Mouse (Mus musculus): ENCODE results near the gene Map3k4. TPM values are rescaled to one million over a fixed set of nuclear protein-coding genes. Genes with fewer than 3 reads are reported as not detected.
"Not testable (repeated sequence)": the region's sequence is repeated elsewhere in the genome, so short reads cannot be mapped to it uniquely, and the experiment has no call there.

Gene Map3k4
- polyA plus RNA-seq, 1 experiment from 2014 or later, result 35.8 TPM

DNA sequence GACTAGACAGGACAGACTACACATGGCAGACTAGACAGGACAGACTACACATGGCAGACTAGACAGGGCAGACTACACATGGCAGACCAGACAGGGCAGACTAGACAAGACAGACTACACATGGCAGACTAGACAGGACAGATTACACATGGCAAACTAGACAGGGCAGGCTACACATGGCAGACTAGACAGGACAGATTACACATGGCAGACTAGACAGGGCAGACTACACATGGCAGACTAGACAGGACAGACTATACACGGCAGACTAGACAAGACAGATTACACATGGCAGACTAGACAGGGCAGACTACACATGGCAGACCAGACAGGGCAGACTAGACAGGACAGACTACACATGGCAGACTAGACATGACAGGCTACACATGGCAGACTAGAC, 28.8 kb downstream of the Map3k4 start:
- H3K27me3 ChIP-seq; H3K9me3 ChIP-seq; ATAC-seq (ENCODE audit: low read depth); H3K27ac ChIP-seq (replicated peaks); H3K36me3 ChIP-seq; H3K4me2 ChIP-seq; H3K9ac ChIP-seq; H3K4me3 ChIP-seq: not testable (repeated sequence)
- 84% methylated on average over 1 of the region's 1 CpGs for WGBS
- H3K4me1 ChIP-seq (replicated peaks), result peaks cover 41% of the 10 kb centered on the region

DNA sequence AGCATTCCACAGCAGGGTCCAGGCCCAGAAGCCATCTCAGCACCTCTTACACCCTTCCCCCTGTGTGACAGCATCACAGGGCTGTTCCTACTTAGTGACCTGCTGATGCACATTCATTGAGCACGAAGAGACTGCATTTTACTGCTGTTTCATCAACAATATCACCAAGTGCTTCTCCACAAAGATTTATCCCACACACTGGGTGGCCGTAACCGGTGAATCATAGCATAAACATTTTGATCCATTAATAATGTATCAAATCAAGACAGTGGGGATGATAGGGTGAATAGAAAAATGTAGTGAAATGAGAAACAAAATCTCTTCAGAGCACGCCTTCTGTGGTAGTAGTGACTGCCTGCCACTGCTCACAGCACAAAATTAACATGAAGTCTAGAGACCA, 29.7 kb downstream of the Map3k4 start:
- 86% methylated on average over 4 of the region's 4 CpGs for WGBS
- Histone ChIP-seq H3K27ac (replicated peaks) (no peak overlapping the region), H3K9ac (no peak overlapping the region), H3K4me2 (no peak overlapping the region), H3K4me3 (no peak overlapping the region), H3K9me3 (no peaks in the 10 kb centered on the region), H3K36me3 (0 out of 2 replicates have a peak, but pooled peaks cover 5% of the 10 kb centered on the region), H3K4me1 (replicated peaks) (peaks cover 34% of the 10 kb centered on the region), H3K27me3 (no peaks in the 10 kb centered on the region)
- no peak for ATAC-seq (ENCODE audit: low read depth)

DNA sequence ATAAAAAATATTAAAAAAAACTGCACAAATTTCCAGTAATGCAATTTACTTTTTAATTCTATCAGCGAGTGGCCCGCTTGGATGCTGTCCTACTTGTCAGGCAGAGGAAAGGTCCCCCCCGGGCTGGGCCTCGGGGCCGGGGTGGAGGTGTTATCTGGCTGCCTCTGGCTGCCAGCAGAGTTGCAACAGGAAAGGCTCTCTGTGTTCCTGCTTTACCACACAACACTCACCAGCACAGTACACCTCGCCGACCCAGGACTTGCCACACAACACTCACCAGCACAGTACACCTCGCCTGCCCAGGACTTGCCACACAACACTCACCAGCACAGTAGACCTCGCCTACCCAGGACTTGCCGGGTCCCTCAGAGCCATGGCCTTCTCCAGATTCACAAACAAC, 38.8 kb downstream of the Map3k4 start:
- Histone ChIP-seq H3K4me3 (no peak overlapping the region), H3K36me3 (peaks cover 26% of the 10 kb centered on the region), H3K9me3 (no peaks in the 10 kb centered on the region), H3K9ac (no peak overlapping the region), H3K4me1 (replicated peaks) (no peaks in the 10 kb centered on the region), H3K27me3 (no peaks in the 10 kb centered on the region), H3K4me2 (no peak overlapping the region), H3K27ac (replicated peaks) (no peak overlapping the region)
- WGBS, result 94% methylated on average over 10 of the region's 10 CpGs
- ATAC-seq (ENCODE audit: low read depth), result no peak

DNA sequence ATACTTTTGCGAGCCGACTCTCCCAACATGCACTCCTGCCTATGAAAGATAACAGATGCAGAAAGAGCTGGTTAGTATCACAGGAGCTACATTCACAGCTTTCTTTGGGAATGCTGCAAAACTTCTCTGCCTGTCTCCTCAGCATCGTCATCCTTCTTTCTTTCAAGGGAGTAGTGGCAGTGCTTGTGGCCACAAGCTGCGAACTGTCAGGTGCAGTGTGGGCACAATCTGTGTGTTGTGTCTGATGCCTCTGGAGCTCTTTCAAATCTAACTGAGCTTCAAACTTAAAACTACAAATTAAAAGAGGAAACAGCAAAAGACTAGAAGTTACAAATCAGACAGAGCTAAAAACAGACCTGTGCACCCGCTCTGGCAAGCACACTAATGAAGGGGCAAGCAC, 40.5 kb downstream of the Map3k4 start:
- Histone ChIP-seq H3K36me3 (peaks cover 26% of the 10 kb centered on the region), H3K27me3 (no peaks in the 10 kb centered on the region), H3K9me3 (no peaks in the 10 kb centered on the region), H3K4me2 (no peak overlapping the region), H3K9ac (no peak overlapping the region), H3K4me3 (no peak overlapping the region), H3K4me1 (replicated peaks) (no peaks in the 10 kb centered on the region), H3K27ac (replicated peaks) (no peak overlapping the region)
- ATAC-seq (ENCODE audit: low read depth), result no peak
- 95% methylated on average over 5 of the region's 5 CpGs for WGBS

DNA sequence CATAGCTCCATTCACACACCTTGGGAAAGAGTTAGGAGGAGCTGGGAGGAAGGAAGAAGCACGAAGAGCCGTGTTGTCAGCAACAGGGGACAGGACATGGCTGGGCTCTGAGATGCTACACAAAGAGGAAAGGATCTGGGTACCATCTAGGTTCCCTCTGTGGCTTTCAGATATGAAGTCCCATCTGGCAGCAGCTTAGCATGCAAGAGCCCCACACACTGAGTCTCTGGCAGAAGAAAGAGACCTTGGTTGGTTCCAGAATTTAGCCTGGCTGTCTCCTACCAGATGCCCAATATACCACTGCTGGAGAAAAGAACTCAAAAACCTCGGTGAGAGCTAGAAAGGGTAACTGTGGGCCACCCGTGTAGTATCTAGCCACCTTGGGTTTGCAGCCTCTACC, 41.3 kb downstream of the Map3k4 start:
- H3K4me1 ChIP-seq (replicated peaks), result no peaks in the 10 kb centered on the region
- H3K9me3 ChIP-seq, result no peaks in the 10 kb centered on the region
- peaks cover 26% of the 10 kb centered on the region for H3K36me3 ChIP-seq
- H3K9ac ChIP-seq, result no peak overlapping the region
- H3K27ac ChIP-seq (replicated peaks), result no peak overlapping the region
- H3K27me3 ChIP-seq, result no peaks in the 10 kb centered on the region
- H3K4me3 ChIP-seq, result no peak overlapping the region
- WGBS, result 83% methylated on average over 4 of the region's 4 CpGs
- ATAC-seq (ENCODE audit: low read depth), result no peak
- no peak overlapping the region for H3K4me2 ChIP-seq

DNA sequence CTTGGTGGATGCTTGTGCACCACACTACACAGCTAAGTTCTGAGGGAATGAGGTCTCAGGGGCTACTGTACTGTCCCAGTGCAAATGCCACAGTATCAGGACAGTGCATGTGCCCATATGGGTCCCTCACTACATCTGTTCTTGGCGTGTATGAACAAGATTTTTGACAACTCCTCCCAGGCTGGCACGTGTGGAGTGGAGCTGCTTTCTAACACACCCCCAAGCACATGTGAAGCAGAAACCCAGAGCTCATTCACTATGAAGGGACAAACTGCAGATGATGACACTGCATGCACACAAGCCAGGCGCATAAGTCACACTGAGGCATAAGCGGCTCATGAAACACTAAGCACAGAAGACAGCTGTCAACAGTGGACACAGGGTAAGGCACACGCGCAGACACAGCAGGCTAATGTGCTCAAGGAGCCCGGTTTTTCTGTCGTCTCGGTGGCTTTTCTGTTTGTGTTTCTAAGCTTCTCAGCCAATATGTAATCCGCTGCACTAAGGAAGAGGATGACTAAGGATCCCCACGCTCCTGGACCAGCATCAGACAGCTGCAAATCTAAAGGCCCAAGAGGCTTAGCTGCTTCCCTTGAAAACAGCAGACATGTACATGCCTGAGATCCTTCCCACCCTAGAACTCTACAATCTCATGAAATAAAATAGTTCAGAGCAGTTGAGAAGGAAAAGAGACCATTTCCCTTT, 41.9 kb downstream of the Map3k4 start:
- Histone ChIP-seq H3K27me3 (no peaks in the 10 kb centered on the region), H3K9me3 (no peaks in the 10 kb centered on the region), H3K4me1 (replicated peaks) (no peaks in the 10 kb centered on the region), H3K36me3 (peaks cover 30% of the 10 kb centered on the region), H3K4me2 (no peak overlapping the region), H3K27ac (replicated peaks) (no peak overlapping the region), H3K4me3 (no peak overlapping the region), H3K9ac (no peak overlapping the region)
- WGBS, result 93% methylated on average over 11 of the region's 11 CpGs
- ATAC-seq (ENCODE audit: low read depth), result no peak

DNA sequence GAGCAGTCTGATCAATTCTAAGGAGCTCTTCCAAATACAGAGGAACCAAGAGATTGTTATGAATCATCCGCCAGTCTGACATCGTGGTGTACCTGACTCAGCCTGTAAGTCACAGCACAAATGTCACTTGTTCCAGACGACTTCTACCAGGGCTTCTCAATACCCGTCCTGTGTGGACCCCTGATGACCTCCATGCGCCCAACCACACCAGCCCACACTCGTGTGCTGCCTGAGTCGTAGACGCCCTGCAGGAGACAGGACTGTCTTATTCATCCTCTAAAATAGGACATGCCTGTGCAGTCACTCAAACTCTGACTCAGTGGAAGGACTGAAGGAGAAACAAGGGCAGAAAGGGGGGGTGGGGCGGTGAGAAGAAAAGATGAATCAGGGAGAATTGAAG, 42.8 kb downstream of the Map3k4 start:
- H3K27ac ChIP-seq (replicated peaks), result no peak overlapping the region
- ATAC-seq (ENCODE audit: low read depth), result no peak
- WGBS, result 76% methylated on average over 9 of the region's 9 CpGs

DNA sequence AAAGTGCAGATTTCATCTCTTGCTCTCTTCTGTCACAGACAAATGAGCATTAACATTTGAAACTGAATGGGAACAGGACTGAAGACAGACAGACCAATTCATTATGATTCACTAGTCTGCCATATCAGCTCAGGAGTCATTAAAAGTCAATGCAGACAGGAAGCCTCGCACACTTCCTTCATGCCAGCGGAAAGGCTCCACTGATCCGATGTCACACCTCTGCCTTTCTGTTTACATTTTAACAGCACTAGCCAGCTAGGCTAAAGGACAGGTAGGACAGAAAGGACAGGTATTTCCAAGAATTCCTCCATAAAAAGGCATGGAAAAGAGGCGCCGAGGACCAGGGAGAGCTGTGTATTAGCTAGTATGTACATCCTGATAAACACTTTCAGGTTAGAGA, 45.6 kb downstream of the Map3k4 start:
- Histone ChIP-seq H3K27ac (replicated peaks) (no peak overlapping the region), H3K9me3 (no peaks in the 10 kb centered on the region), H3K36me3 (peaks cover 53% of the 10 kb centered on the region), H3K27me3 (no peaks in the 10 kb centered on the region), H3K4me3 (no peak overlapping the region), H3K4me1 (replicated peaks) (peaks cover 13% of the 10 kb centered on the region), H3K9ac (no peak overlapping the region), H3K4me2 (no peak overlapping the region)
- 87% methylated on average over 5 of the region's 5 CpGs for WGBS
- no peak for ATAC-seq (ENCODE audit: low read depth)

More for the DNA sequence above, 42.8 kb downstream of the Map3k4 start:
- peaks cover 39% of the 10 kb centered on the region for H3K36me3 ChIP-seq
- no peaks in the 10 kb centered on the region for H3K9me3 ChIP-seq
- H3K9ac ChIP-seq, result no peak overlapping the region
- H3K4me2 ChIP-seq, result no peak overlapping the region
- H3K27me3 ChIP-seq, result no peaks in the 10 kb centered on the region
- no peaks in the 10 kb centered on the region for H3K4me1 ChIP-seq (replicated peaks)
- no peak overlapping the region for H3K4me3 ChIP-seq

DNA sequence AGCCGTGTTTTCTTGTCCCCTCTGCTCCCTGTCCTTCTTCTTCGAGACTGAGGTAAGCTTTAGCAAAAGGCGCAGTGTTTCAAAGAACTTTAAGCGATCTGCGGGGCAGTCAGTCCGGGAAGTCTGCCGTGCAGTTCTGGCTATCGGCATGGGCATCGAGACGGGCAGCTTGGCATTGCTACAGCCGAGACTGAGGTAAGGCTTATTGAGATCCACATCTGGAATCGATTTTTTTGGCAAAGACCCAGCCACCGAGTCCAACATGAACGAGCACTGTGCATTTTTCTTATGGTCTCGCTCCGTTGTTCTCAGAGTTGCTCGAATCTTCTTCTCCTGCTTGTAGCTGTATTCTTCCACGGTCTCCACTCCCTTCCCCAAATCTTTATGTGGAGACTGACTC, 46.8 kb downstream of the Map3k4 start:
- ATAC-seq (ENCODE audit: low read depth), result no peak
- peaks cover 24% of the 10 kb centered on the region for H3K4me1 ChIP-seq (replicated peaks)
- no peaks in the 10 kb centered on the region for H3K9me3 ChIP-seq
- no peak overlapping the region for H3K4me2 ChIP-seq
- 95% methylated on average over 18 of the region's 18 CpGs for WGBS
- H3K27ac ChIP-seq (replicated peaks), result no peak overlapping the region
- H3K9ac ChIP-seq, result no peak overlapping the region
- no peak overlapping the region for H3K4me3 ChIP-seq
- no peaks in the 10 kb centered on the region for H3K27me3 ChIP-seq
- peaks cover 42% of the 10 kb centered on the region for H3K36me3 ChIP-seq

DNA sequence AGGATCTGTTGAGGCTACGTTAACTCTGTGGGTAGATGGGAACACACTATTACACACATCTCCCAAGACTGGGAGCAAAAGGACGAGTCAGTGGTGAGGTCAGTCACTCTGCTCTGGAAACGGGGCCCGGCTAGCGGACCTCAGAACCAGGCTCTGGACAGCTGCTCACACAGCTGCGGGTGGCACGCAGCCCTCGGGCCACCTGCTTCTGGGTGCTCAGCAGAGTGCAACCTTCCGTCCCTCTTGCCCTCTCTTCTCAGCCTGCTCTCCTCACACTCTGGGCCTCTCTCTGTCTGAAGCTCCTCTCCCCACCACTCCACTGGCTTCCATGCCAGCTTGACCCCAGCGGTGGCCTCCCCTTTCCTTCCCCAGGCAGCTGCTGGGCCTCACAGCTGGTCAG, 50.1 kb downstream of the Map3k4 start:
- H3K4me1 ChIP-seq (replicated peaks), result peaks cover 41% of the 10 kb centered on the region
- H3K27me3 ChIP-seq, result no peaks in the 10 kb centered on the region
- H3K4me3 ChIP-seq, result no peak overlapping the region
- H3K36me3 ChIP-seq, result peaks cover 32% of the 10 kb centered on the region
- no peak overlapping the region for H3K9ac ChIP-seq
- H3K27ac ChIP-seq (replicated peaks), result peak overlapping the region; percentile 18; the same call in 1 of the 2 replicates
- ATAC-seq (ENCODE audit: low read depth), result no peak
- H3K4me2 ChIP-seq, result no peak overlapping the region
- WGBS, result 81% methylated on average over 10 of the region's 10 CpGs
- no peaks in the 10 kb centered on the region for H3K9me3 ChIP-seq

DNA sequence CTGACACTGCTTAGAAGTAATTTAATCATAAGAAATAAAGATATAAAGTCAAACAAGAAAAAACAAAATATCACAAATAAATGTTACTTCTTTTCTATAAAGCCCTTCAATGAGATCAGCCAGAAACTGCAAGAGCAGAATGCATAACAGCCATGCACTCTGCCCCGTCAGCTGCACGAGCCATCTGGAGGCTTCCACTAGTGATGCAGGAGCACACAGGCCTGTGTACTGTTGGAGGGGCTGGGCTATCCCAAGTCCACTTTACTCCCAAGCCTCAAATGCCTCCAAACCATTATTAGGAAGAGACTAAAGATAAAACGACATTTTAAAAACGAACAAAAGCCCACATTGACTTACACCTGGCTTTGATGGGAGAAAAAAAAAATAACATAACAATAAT, 50.5 kb downstream of the Map3k4 start:
- H3K9me3 ChIP-seq, result no peaks in the 10 kb centered on the region
- H3K4me3 ChIP-seq, result no peak overlapping the region
- H3K9ac ChIP-seq, result no peak overlapping the region
- H3K27me3 ChIP-seq, result no peaks in the 10 kb centered on the region
- 69% methylated on average over 4 of the region's 4 CpGs for WGBS
- H3K36me3 ChIP-seq, result peaks cover 37% of the 10 kb centered on the region
- H3K27ac ChIP-seq (replicated peaks), result no peak overlapping the region
- no peak for ATAC-seq (ENCODE audit: low read depth)
- H3K4me2 ChIP-seq, result no peak overlapping the region
- H3K4me1 ChIP-seq (replicated peaks), result peaks cover 41% of the 10 kb centered on the region

DNA sequence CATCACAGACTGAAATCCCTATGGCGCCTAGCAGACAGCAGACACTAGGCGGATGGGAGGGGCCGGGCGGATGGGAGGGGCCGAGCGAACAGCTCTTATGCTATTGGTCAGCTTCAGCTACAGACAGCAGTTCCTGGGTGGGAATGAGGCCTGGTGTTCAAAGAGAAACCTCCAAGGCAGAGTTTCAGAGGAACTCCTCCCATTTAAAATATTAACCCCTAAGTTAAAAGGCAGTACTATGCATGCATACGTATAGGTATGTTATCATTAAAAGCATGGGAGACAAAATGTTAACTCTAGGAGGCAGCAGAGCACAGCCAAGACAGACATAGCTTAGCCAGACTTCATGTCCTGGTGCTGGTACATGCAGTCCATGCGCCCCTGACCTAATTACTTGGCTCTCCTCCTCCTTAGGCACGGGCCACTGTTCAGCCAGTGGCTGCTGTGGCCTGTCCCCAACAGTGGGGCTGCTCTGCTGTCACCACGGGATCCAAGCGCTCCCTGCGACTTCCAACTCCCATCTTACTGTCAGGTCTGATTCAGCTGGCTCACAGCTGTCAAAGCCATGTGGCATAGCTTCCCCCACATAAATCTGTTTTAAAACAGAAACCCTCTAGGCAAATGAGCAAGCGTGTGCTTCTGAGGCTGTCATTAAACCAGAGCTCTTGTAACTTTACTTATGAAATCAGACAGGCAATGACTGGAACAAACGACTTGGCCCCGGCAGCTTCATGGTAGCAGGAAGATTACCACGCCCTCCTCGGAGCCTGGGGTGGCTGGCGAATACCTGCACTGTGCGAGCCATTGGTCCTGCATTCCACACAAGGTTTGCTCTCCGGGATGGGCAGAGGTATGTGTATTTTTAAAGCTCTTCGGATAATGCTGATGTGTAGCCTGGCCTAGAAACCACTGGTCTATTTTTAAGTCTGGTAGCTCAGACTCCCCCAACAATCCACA, 52.3 kb downstream of the Map3k4 start:
- peaks cover 41% of the 10 kb centered on the region for H3K4me1 ChIP-seq (replicated peaks)
- H3K27ac ChIP-seq (replicated peaks), result peak overlapping the region; percentile 57
- no peak overlapping the region for H3K4me2 ChIP-seq
- WGBS, result 56% methylated on average over 21 of the region's 21 CpGs
- ATAC-seq (ENCODE audit: low read depth), result peak; percentile 79
- H3K9ac ChIP-seq, result no peak overlapping the region
- H3K9me3 ChIP-seq, result no peaks in the 10 kb centered on the region
- no peaks in the 10 kb centered on the region for H3K27me3 ChIP-seq
- no peak overlapping the region for H3K4me3 ChIP-seq
- peaks cover 33% of the 10 kb centered on the region for H3K36me3 ChIP-seq

All from neural tube, embryonic 13.5 days (tissue).